Mouse (Mus musculus) C2C12 (cell line): ENCODE measurements at regions not wholly inside any gene's neighbourhood (a gene's known extent, or its start where the extent isn't known, plus 50 kb on each side); places are given as distances from the start of the nearest gene placed in this dataset.

Source experiments
- H3K27me3 ChIP-seq: one replicate; pipeline ENCODE4 v1.6.1; 2011; ENCODE audit not compliant: control insufficient read depth, insufficient read depth, insufficient read length
- H3K36me3 ChIP-seq: one replicate; pipeline ENCODE4 v1.6.1; 2011; ENCODE audit not compliant: control insufficient read depth, insufficient read depth
- H3K4me3 ChIP-seq: one replicate; pipeline ENCODE4 v1.5.1; 2011; ENCODE audit warnings: mild to moderate bottlenecking, control low read depth; ENCODE audit not compliant: poor library complexity, insufficient read depth, severe bottlenecking
- H3K79me2 ChIP-seq: one replicate; pipeline ENCODE4 v1.6.1; 2011; ENCODE audit not compliant: control insufficient read depth, insufficient read depth
- H3K79me3 ChIP-seq: one replicate; pipeline ENCODE4 v1.6.1; 2011; ENCODE audit warnings: low read depth, control low read depth
- H3ac ChIP-seq: one replicate; pipeline ENCODE3; 2011; ENCODE audit warnings: low read depth; ENCODE audit not compliant: control insufficient read depth, insufficient read length
- CEBPB ChIP-seq: IDR thresholded peaks from one replicate; pipeline ENCODE4 v1.6.1; 2011; ENCODE audit warnings: low read depth, mild to moderate bottlenecking, control low read depth, moderate library complexity
- CTCF ChIP-seq: IDR thresholded peaks from one replicate; pipeline ENCODE4 v1.5.1; 2011; ENCODE audit not compliant: control insufficient read depth, insufficient read depth, insufficient read length
- FOSL1 ChIP-seq: IDR thresholded peaks from one replicate; pipeline ENCODE4 v1.8.0; 2011; ENCODE audit warnings: mild to moderate bottlenecking, low read length; ENCODE audit not compliant: poor library complexity, insufficient read depth, severe bottlenecking
- MAX ChIP-seq: IDR thresholded peaks from one replicate; pipeline ENCODE4 v1.6.1; 2011; ENCODE audit warnings: mild to moderate bottlenecking, control low read depth
- MYOD1 ChIP-seq: IDR thresholded peaks from one replicate; pipeline ENCODE4 v1.6.1; 2011; ENCODE audit warnings: low read depth; ENCODE audit not compliant: control insufficient read depth, insufficient read length
- MYOG ChIP-seq: IDR thresholded peaks from one replicate; pipeline ENCODE4 v1.6.1; 2011; ENCODE audit not compliant: control insufficient read depth, insufficient read length; ENCODE audit errors: extremely low read depth
- USF1 ChIP-seq: IDR thresholded peaks from one replicate; pipeline ENCODE4 v1.6.1; 2011; ENCODE audit warnings: low read depth, mild to moderate bottlenecking, control low read depth, moderate library complexity

DNA sequence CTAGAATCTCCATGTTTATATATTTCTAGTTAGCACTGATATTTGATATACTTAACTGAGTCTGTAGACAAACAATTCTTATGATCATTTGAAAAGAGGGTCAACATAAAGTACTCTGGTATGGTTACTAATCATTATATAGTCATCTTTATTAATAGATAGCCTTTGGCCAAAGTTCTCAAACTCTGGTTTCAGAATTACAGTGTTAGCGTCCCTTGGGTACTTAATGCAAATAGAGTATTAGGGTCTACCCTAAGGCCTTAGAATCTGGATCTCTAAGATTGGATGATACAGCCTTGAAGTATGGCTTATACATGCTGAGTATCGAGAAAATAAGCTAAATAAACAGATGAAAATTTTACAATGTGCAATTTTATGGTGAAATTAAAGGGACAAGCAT lies 275.0 kb upstream of the Kcnh7 start:
- Histone ChIP-seq H3K79me2 (no peaks in the 10 kb centered on the region), H3K79me3 (no peaks in the 10 kb centered on the region), H3ac (no peak overlapping the region), H3K36me3 (no peaks in the 10 kb centered on the region), H3K4me3 (no peak overlapping the region), H3K27me3 (no peaks in the 10 kb centered on the region)
- TF ChIP-seq CEBPB = no peak
- TF ChIP-seq MYOG = no peak
- TF ChIP-seq CTCF = no peak
- no peak for TF ChIP-seq FOSL1
- no peak for TF ChIP-seq MYOD1
- TF ChIP-seq MAX = no peak
- no peak for TF ChIP-seq USF1

- Histone ChIP-seq H3K79me2 (no peaks in the 10 kb centered on the region), H3K79me3 (no peaks in the 10 kb centered on the region), H3K36me3 (no peaks in the 10 kb centered on the region), H3ac (no peak overlapping the region), H3K27me3 (no peaks in the 10 kb centered on the region), H3K4me3 (no peak overlapping the region)
- TF ChIP-seq MAX = no peak
- TF ChIP-seq CTCF = no peak
- TF ChIP-seq CEBPB = no peak
- TF ChIP-seq USF1 = no peak
- TF ChIP-seq FOSL1 = no peak
- no peak for TF ChIP-seq MYOG
- TF ChIP-seq MYOD1 = no peak
These were observed 270.4 kb upstream of the Kcnh7 start for GRCm38 (mm10) chr2:63454263-63455011.

DNA sequence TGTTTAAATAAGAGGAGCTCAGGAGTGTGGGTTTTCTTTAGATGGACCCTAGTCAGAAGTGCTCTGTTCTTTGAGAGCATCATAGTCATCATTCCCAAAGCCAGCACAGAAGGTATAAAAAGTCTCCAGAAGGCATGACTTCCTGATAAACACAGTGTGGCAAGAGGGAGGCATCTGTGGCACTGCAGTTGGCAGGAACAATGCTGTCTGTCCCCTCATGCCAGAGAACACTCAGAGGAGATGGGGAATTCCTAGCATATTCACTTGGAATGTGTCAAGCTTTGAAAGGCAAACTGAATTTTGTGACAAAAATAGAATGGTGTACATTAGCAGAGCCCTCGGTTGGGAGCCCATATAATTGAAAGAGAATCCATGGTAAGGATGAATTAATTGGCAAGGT lies 268.8 kb upstream of the Kcnh7 start:
- H3K4me3 ChIP-seq = no peak overlapping the region
- H3K79me3 ChIP-seq = no peaks in the 10 kb centered on the region
- H3K79me2 ChIP-seq = no peaks in the 10 kb centered on the region
- no peaks in the 10 kb centered on the region for H3K36me3 ChIP-seq
- H3K27me3 ChIP-seq = no peaks in the 10 kb centered on the region
- TF ChIP-seq CEBPB (no peak), CTCF (no peak), MAX (no peak), MYOG (no peak), MYOD1 (no peak), USF1 (no peak), FOSL1 (no peak)
- no peak overlapping the region for H3ac ChIP-seq

DNA sequence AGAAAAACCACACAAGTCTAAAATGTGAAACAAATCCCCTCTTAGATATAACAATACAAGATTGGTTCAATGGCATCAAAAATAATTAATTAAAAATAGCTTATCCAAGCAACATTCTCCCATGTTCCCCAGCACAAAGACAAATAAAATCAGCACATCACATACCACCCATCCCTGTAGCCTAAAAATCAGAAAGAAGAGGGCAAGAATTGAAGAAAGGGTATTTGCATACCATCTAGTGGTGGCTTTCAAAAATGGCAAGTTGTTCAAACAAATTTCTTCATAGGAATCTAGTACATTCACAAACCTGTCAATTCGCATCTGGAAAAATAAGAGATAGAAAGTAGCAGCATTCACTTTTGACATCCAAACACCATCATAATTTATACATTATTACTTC lies 268.1 kb upstream of the Kcnh7 start:
- Histone ChIP-seq H3K79me3 (no peaks in the 10 kb centered on the region), H3ac (no peak overlapping the region), H3K36me3 (no peaks in the 10 kb centered on the region), H3K27me3 (no peaks in the 10 kb centered on the region), H3K4me3 (no peak overlapping the region), H3K79me2 (no peaks in the 10 kb centered on the region)
- TF ChIP-seq USF1 = no peak

DNA sequence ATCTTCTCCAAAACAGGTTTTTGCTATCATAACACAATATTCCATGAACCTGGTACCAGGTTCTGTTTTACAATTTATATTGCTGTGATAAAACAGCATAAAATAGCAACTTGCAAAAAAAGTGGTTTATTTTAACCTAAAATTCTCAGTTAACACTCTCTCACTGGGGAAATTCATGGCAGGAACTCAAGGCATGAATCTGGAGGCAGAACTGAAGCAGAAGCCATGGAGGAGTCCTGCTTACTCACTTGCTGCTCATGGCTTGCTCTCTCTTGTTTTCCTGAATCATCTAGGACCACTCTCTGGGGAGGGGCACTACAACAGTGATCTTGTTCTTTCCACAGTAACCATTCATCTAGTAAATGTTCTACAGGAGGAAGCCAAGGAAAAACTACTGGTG lies 250.2 kb upstream of the Kcnh7 start:
- Histone ChIP-seq H3K79me3 (no peaks in the 10 kb centered on the region), H3K27me3 (no peaks in the 10 kb centered on the region), H3K4me3 (no peak overlapping the region), H3ac (no peak overlapping the region), H3K36me3 (no peaks in the 10 kb centered on the region), H3K79me2 (no peaks in the 10 kb centered on the region)
- no peak for TF ChIP-seq MYOD1
- no peak for TF ChIP-seq CTCF
- TF ChIP-seq CEBPB = no peak
- no peak for TF ChIP-seq USF1
- TF ChIP-seq FOSL1 = no peak
- no peak for TF ChIP-seq MYOG
- TF ChIP-seq MAX = no peak

- no peaks in the 10 kb centered on the region for H3K36me3 ChIP-seq
- H3ac ChIP-seq = no peak overlapping the region
- TF ChIP-seq MAX = no peak
- no peak for TF ChIP-seq FOSL1
- TF ChIP-seq CTCF = no peak
- no peak for TF ChIP-seq USF1
- TF ChIP-seq CEBPB = no peak
- TF ChIP-seq MYOG = no peak
- no peak for TF ChIP-seq MYOD1
- H3K4me3 ChIP-seq = no peak overlapping the region
- no peaks in the 10 kb centered on the region for H3K27me3 ChIP-seq
- no peaks in the 10 kb centered on the region for H3K79me3 ChIP-seq
- H3K79me2 ChIP-seq = no peaks in the 10 kb centered on the region
These were observed 221.3 kb upstream of the Kcnh7 start for GRCm38 (mm10) chr2:63405405-63405804.
